Mouse (Mus musculus) G1E (cell line): ENCODE results near the gene Vmp1. TPM values are rescaled to one million over a fixed set of nuclear protein-coding genes. Genes with fewer than 3 reads are reported as not detected.

ENCODE experiments used
- ATAC-seq: 2 replicates; pipeline ENCODE4 v1.8.0; 2016; ENCODE audit warnings: mild to moderate bottlenecking; ENCODE audit not compliant: insufficient number of reproducible peaks, poor library complexity, low FRiP score, severe bottlenecking; ENCODE audit errors: extremely low read depth
- DNase-seq: peaks from one replicate; pipeline ENCODE4 v3.0.0; 2012; ENCODE audit warnings: low spot score
- H3K27me3 ChIP-seq: 2 replicates; pipeline ENCODE4 v1.6.1; 2012; ENCODE audit warnings: mild to moderate bottlenecking, low read length, inconsistent platforms; ENCODE audit not compliant: insufficient read depth
- H3K36me3 ChIP-seq: replicated peaks from 2 replicates; pipeline ENCODE3; 2012; ENCODE audit warnings: mild to moderate bottlenecking, inconsistent platforms
- H3K4me1 ChIP-seq: 2 replicates; pipeline ENCODE4 v1.6.1; 2012; ENCODE audit warnings: low read depth, low read length, inconsistent platforms, mixed read lengths; ENCODE audit not compliant: insufficient read depth
- H3K4me3 ChIP-seq: 2 replicates; pipeline ENCODE4 v1.5.1; 2012; ENCODE audit warnings: low read depth, mild to moderate bottlenecking, inconsistent platforms, low read length, moderate library complexity, mixed read lengths
- H3K9me3 ChIP-seq: replicated peaks from 2 replicates; pipeline ENCODE4 v1.6.1; 2012; ENCODE audit warnings: inconsistent platforms
- CTCF ChIP-seq: IDR thresholded peaks from 2 replicates; pipeline ENCODE4 v1.5.1; 2012; ENCODE audit warnings: low read depth, low read length, inconsistent platforms, mixed read lengths
- GATA1 ChIP-seq: IDR thresholded peaks from 2 replicates; pipeline ENCODE4 v1.6.1; 2012; ENCODE audit warnings: borderline replicate concordance, low read length, inconsistent platforms, mixed read lengths
- GATA2 ChIP-seq: IDR thresholded peaks from 2 replicates; pipeline ENCODE4 v1.6.1; 2012; ENCODE audit warnings: low read depth, low read length, inconsistent platforms, borderline replicate concordance
- POLR2AphosphoS5 ChIP-seq: IDR thresholded peaks from 2 replicates; pipeline ENCODE4 v1.6.1; 2012; ENCODE audit warnings: low read depth, low read length, inconsistent platforms; ENCODE audit not compliant: insufficient replicate concordance
- TAL1 ChIP-seq: conservative IDR thresholded peaks from 2 replicates; pipeline ENCODE4 v1.6.1; 2012; ENCODE audit warnings: low read depth, low read length, inconsistent platforms, mixed read lengths
- polyA plus RNA-seq: library from polyadenylated mRNA; stranded (reverse); fragments of >175 nt; gene quantifications from 2 replicates; pipeline ENCODE4 v1.2.3, GENCODE M21; 2012
- total RNA-seq, 2 experiments: library from RNA; stranded (forward) in 1 of 2; stranded (reverse) in 1 of 2; fragments of 200-1000 nt in 1 of 2; fragments of >200 nt in 1 of 2; fragmentation: Nextera tagmentation in 1 of 2; gene quantifications; 2 replicates each; pipeline ENCODE4 v1.2.3; 2014 to 2017

Gene Vmp1
- total and polyA plus RNA-seq, 3 experiments, result 19.1 to 188 (median 163) TPM

- no peak overlapping the region for H3K4me3 ChIP-seq
- no peaks in the 10 kb centered on the region for H3K27me3 ChIP-seq
- DNase-seq (no peak), ATAC-seq (no peak)
- peaks cover 83% of the 10 kb centered on the region for H3K36me3 ChIP-seq
- no peaks in the 10 kb centered on the region for H3K9me3 ChIP-seq
- no peak for TF ChIP-seq POLR2AphosphoS5
- TF ChIP-seq TAL1, result no peak
- peaks cover 3% of the 10 kb centered on the region; the same call in 1 of the 2 replicates for H3K4me1 ChIP-seq
Observed at GRCm38 (mm10) chr11:86718369-86718768, 34.7 kb upstream of the Vmp1 start.

- Histone ChIP-seq H3K4me1 (peaks cover 3% of the 10 kb centered on the region; the same call in 1 of the 2 replicates), H3K36me3 (peaks cover 86% of the 10 kb centered on the region), H3K9me3 (no peaks in the 10 kb centered on the region), H3K27me3 (no peaks in the 10 kb centered on the region), H3K4me3 (no peak overlapping the region)
- DNase-seq (no peak), ATAC-seq (no peak)
- TF ChIP-seq GATA1, result no peak
- no peak for TF ChIP-seq TAL1
- TF ChIP-seq GATA2, result no peak
- TF ChIP-seq POLR2AphosphoS5, result no peak
- no peak for TF ChIP-seq CTCF
Observed at GRCm38 (mm10) chr11:86717306-86718065, 33.9 kb upstream of the Vmp1 start.

GRCm38 (mm10) chr11:86714606-86715005, 31.0 kb upstream of the Vmp1 start:
- Histone ChIP-seq H3K4me1 (peaks cover 3% of the 10 kb centered on the region; the same call in 1 of the 2 replicates), H3K27me3 (no peaks in the 10 kb centered on the region), H3K4me3 (no peak overlapping the region), H3K36me3 (peaks cover 88% of the 10 kb centered on the region), H3K9me3 (no peaks in the 10 kb centered on the region)
- DNase-seq (no peak), ATAC-seq (no peak)
- TF ChIP-seq GATA2, result no peak
- TF ChIP-seq POLR2AphosphoS5, result no peak
- no peak for TF ChIP-seq GATA1
- TF ChIP-seq TAL1, result no peak
- no peak for TF ChIP-seq CTCF

GRCm38 (mm10) chr11:86701151-86701550, 17.5 kb upstream of the Vmp1 start:
- TF ChIP-seq GATA1 (no peak), TAL1 (no peak)
- Histone ChIP-seq H3K9me3 (no peaks in the 10 kb centered on the region), H3K4me1 (peaks cover 10% of the 10 kb centered on the region), H3K27me3 (no peaks in the 10 kb centered on the region), H3K4me3 (no peak overlapping the region), H3K36me3 (peaks cover 91% of the 10 kb centered on the region)
- ATAC-seq (no peak), DNase-seq (no peak)

- Histone ChIP-seq H3K4me1 (peaks cover 18% of the 10 kb centered on the region), H3K4me3 (no peak overlapping the region), H3K36me3 (peaks cover 91% of the 10 kb centered on the region), H3K27me3 (no peaks in the 10 kb centered on the region), H3K9me3 (no peaks in the 10 kb centered on the region)
- DNase-seq (no peak), ATAC-seq (no peak)
- TF ChIP-seq TAL1 (no peak), GATA1 (no peak), CTCF (no peak), POLR2AphosphoS5 (no peak), GATA2 (no peak)
Observed at GRCm38 (mm10) chr11:86695461-86695860, 11.8 kb upstream of the Vmp1 start.

- DNase-seq, result no peak
- H3K9me3 ChIP-seq, result no peaks in the 10 kb centered on the region
- ATAC-seq, result no peak
- no peak overlapping the region for H3K4me3 ChIP-seq
- TF ChIP-seq GATA1 (no peak), GATA2 (no peak), TAL1 (no peak), POLR2AphosphoS5 (no peak), CTCF (no peak)
- peaks cover 91% of the 10 kb centered on the region for H3K36me3 ChIP-seq
- peaks cover 28% of the 10 kb centered on the region for H3K4me1 ChIP-seq
- no peaks in the 10 kb centered on the region for H3K27me3 ChIP-seq
Observed at GRCm38 (mm10) chr11:86692546-86692945, 8.9 kb upstream of the Vmp1 start.

- Histone ChIP-seq H3K9me3 (no peaks in the 10 kb centered on the region), H3K36me3 (peaks cover 91% of the 10 kb centered on the region), H3K4me3 (no peak overlapping the region), H3K27me3 (no peaks in the 10 kb centered on the region), H3K4me1 (peaks cover 29% of the 10 kb centered on the region)
- no peak for ATAC-seq
- DNase-seq, result no peak
- no peak for TF ChIP-seq TAL1
- TF ChIP-seq CTCF, result no peak
- TF ChIP-seq GATA1, result no peak
- no peak for TF ChIP-seq GATA2
- no peak for TF ChIP-seq POLR2AphosphoS5
Observed at GRCm38 (mm10) chr11:86691956-86692355, 8.3 kb upstream of the Vmp1 start.
